Mouse (Mus musculus) stomach, embryonic 15.5 days (tissue): Measurements from ENCODE around the gene Tubb5. TPM values are rescaled to one million over a fixed set of nuclear protein-coding genes. Genes with fewer than 3 reads are reported as not detected.

Experiments
- ATAC-seq: fragments of 200-750 bp; cut with Nextera tagmentation; 2 replicates; pipeline ENCODE4 v1.8.0; 2017; ENCODE audit warnings: low read depth, moderate number of reproducible peaks, moderate TSS enrichment; ENCODE audit not compliant: insufficient read depth, low FRiP score
- H3K27ac ChIP-seq: fragments of 300-500 bp; sonication (generic); 2 replicates; pipeline ENCODE4 v1.5.1; 2015; ENCODE audit warnings: mild to moderate bottlenecking, inconsistent platforms
- H3K27me3 ChIP-seq: fragments of 300-500 bp; sonication (generic); replicated peaks from 2 replicates; pipeline ENCODE4 v1.6.1; 2015; ENCODE audit warnings: inconsistent platforms
- H3K36me3 ChIP-seq: fragments of 300-500 bp; sonication (generic); 2 replicates; pipeline ENCODE4 v1.6.1; 2015; ENCODE audit warnings: inconsistent platforms
- H3K4me1 ChIP-seq: fragments of 300-500 bp; sonication (generic); 2 replicates; pipeline ENCODE4 v1.6.1; 2015; ENCODE audit warnings: inconsistent platforms
- H3K4me2 ChIP-seq: fragments of 300-500 bp; sonication (generic); 2 replicates; pipeline ENCODE4 v1.6.1; 2015; ENCODE audit warnings: mild to moderate bottlenecking, inconsistent platforms
- H3K4me3 ChIP-seq: fragments of 300-500 bp; sonication (generic); replicated peaks from 2 replicates; pipeline ENCODE4 v1.5.1; 2015; ENCODE audit warnings: inconsistent platforms
- H3K9ac ChIP-seq: fragments of 300-500 bp; sonication (generic); 2 replicates; pipeline ENCODE4 v1.6.1; 2015; ENCODE audit warnings: inconsistent platforms
- H3K9me3 ChIP-seq: fragments of 300-500 bp; sonication (generic); 2 replicates; pipeline ENCODE4 v1.6.1; 2016; ENCODE audit warnings: inconsistent platforms
- WGBS: fragments of 180-500 bp; shearing (Covaris S2); methylation state at CpG from one replicate; pipeline ENCODE4 v1.1.7; 2015; 5-methylcytosine and 5-hydroxymethylcytosine counted together
- microRNA-seq: library from miRNA; unstranded; fragments of <30 nt; microRNA quantifications from one replicate; pipeline ENCODE4, GENCODE M21; 2016
- polyA plus RNA-seq: library from polyadenylated mRNA; unstranded; fragments of >200 nt; fragmentation: Nextera tagmentation; extraction: Ambion mirVana; gene quantifications from 2 replicates; pipeline ENCODE4 v1.2.1, GENCODE M21; 2015

Gene Tubb5
- polyA plus RNA-seq, 1 experiment from 2014 or later: 772 TPM

DNA sequence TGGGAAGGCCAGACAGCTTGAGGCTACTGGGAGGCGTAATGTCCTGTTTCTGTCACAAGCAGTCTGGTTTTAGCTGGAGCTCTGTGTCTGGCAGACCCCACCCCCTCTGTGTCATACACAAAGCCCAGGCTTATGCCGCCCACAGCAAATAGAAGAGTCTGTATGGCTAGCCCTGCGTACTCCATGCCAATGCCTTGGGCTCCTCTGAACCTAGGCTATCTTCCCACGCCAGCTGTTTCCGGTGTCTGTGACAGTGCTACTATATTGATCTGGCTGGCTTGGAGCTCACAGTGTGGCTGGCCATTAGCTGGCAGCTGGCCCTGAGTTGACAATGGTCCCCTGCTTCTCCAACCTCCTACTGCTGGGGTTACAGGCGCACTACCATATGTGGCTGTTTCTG is 54.2 kb downstream of the Tubb5 start:
- Histone ChIP-seq H3K9me3 (no peaks in the 10 kb centered on the region), H3K4me3 (no peak overlapping the region), H3K4me2 (no peak overlapping the region), H3K9ac (no peak overlapping the region), H3K27me3 (no peaks in the 10 kb centered on the region), H3K4me1 (peaks cover 8% of the 10 kb centered on the region; the same call in 1 of the 2 replicates), H3K27ac (no peak overlapping the region), H3K36me3 (no peaks in the 10 kb centered on the region)
- ATAC-seq: no peak
- WGBS: 70% methylated on average over 6 of the region's 6 CpGs

Small RNAs within 50 kb of the gene (microRNA-seq; reads per million reads assigned to microRNA genes)
- gene Gm28033: not detected

Other genes starting within 250 kb of the Tubb5 start
- 10.6 TPM in 2 replicates for gene Sfta2, start 236.8 kb downstream of the Tubb5 start, polyA plus RNA-seq
- gene Gm9573, start 211.7 kb downstream of the Tubb5 start, polyA plus RNA-seq: 0.62 and 0.89 TPM in 2 replicates
- 19.5 and 29.5 TPM in 2 replicates for gene Mucl3, start 194.6 kb downstream of the Tubb5 start, polyA plus RNA-seq
- 18.6 and 21.5 TPM in 2 replicates for gene Vars2, start 170.7 kb downstream of the Tubb5 start, polyA plus RNA-seq
- gene Gtf2h4, start 164.6 kb downstream of the Tubb5 start, polyA plus RNA-seq: 36.3 and 39.9 TPM in 2 replicates
- gene Ddr1, start 133.7 kb downstream of the Tubb5 start, polyA plus RNA-seq: 74.0 and 78.4 TPM in 2 replicates
- 14.5 and 16.7 TPM in 2 replicates for gene Ier3, start 16.6 kb downstream of the Tubb5 start, polyA plus RNA-seq
- gene Flot1, start 15.1 kb downstream of the Tubb5 start, polyA plus RNA-seq: 45.3 and 46.0 TPM in 2 replicates
- 15.2 and 19.7 TPM in 2 replicates for gene Mdc1, start 3.2 kb upstream of the Tubb5 start, polyA plus RNA-seq
- 54.0 and 54.7 TPM in 2 replicates for gene Nrm, start 23.0 kb upstream of the Tubb5 start, polyA plus RNA-seq
- 17.0 and 18.6 TPM in 2 replicates for gene Ppp1r18, start 27.3 kb upstream of the Tubb5 start, polyA plus RNA-seq
- gene Dhx16, start 41.5 kb upstream of the Tubb5 start, polyA plus RNA-seq: 37.8 and 41.4 TPM in 2 replicates
- gene 2310061I04Rik, start 59.1 kb upstream of the Tubb5 start, polyA plus RNA-seq: 21.7 and 23.9 TPM in 2 replicates
- gene Atat1, start 71.8 kb upstream of the Tubb5 start, polyA plus RNA-seq: 53.2 and 62.8 TPM in 2 replicates
- gene Mrps18b, start 78.1 kb upstream of the Tubb5 start, polyA plus RNA-seq: 89.5 and 101 TPM in 2 replicates
- 32.3 and 36.4 TPM in 2 replicates for gene Ppp1r10, start 78.1 kb upstream of the Tubb5 start, polyA plus RNA-seq
- gene Abcf1, start 131.5 kb upstream of the Tubb5 start, polyA plus RNA-seq: 94.0 and 94.7 TPM in 2 replicates
- gene Gnl1, start 141.5 kb upstream of the Tubb5 start, polyA plus RNA-seq: 41.4 and 47.0 TPM in 2 replicates
- 27.6 and 29.0 TPM in 2 replicates for gene Prr3, start 141.9 kb upstream of the Tubb5 start, polyA plus RNA-seq
- 2.6 and 4.2 TPM in 2 replicates for gene H2-T24, start 182.3 kb upstream of the Tubb5 start, polyA plus RNA-seq
- gene H2-T23, start 194.5 kb upstream of the Tubb5 start, polyA plus RNA-seq: 11.4 and 14.8 TPM in 2 replicates
- gene H2-T22, start 204.4 kb upstream of the Tubb5 start, polyA plus RNA-seq: 17.3 and 18.8 TPM in 2 replicates
- 0.09 and 0.13 TPM in 2 replicates for gene Gm6034, start 204.7 kb upstream of the Tubb5 start, polyA plus RNA-seq
- 0.28 and 0.50 TPM in 2 replicates for gene Gm11127, start 220.1 kb upstream of the Tubb5 start, polyA plus RNA-seq